Mouse (Mus musculus) gastrocnemius, adult 8-10 months (tissue): Measurements from ENCODE around the gene Scp2d1. TPM values are rescaled to one million over a fixed set of nuclear protein-coding genes. Genes with fewer than 3 reads are reported as not detected.
"Not testable (repeated sequence)": the region's sequence is repeated elsewhere in the genome, so short reads cannot be mapped to it uniquely, and the experiment has no call there.

Source experiments
- DNase-seq, 2 experiments: peaks; one replicate each; pipeline ENCODE4 v3.0.0; 2022; ENCODE audit warnings: low spot score in 2 of 2
- total RNA-seq, 4 experiments: library from RNA; stranded (reverse); gene quantifications; 2 replicates each; pipeline ENCODE4 v1.2.4; 2022

Scp2d1 gene
- total RNA-seq = not detected

GRCm38 (mm10) chr2:144823356-144823755, at the start of gene Scp2d1:
Scp2d1 (plus strand) TSS chr2:144823656.
- not testable (repeated sequence) for DNase-seq

- DNase-seq = no peak
These were observed 48.8 kb upstream of the Scp2d1 start for GRCm38 (mm10) chr2:144774636-144775160.

- no peak for DNase-seq
These were observed 47.8 kb upstream of the Scp2d1 start for GRCm38 (mm10) chr2:144775626-144776025.

- DNase-seq = no peak
These were observed 44.2 kb upstream of the Scp2d1 start for GRCm38 (mm10) chr2:144779263-144779662.

DNA sequence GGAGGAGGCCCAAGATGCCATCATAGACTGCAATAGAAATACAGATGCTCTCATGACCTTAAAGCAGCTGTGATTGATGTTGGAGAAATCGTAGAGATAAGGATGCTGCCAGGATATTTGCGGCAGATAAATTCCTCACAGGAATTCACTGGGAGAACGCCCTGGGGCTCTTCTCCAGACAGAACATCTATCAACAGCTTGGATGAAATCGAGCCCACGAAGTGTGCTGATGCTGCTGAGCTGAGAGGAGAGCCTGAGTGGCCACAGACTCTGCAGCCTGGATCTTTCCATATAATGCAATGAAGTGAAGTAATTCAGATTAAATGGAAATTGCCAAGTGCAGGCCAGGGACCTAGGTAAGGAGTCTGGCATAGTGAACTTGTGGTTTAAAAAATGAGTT, 42.7 kb upstream of the Scp2d1 start:
- DNase-seq = no peak

GRCm38 (mm10) chr2:144781871-144782270, 41.6 kb upstream of the Scp2d1 start:
- DNase-seq = no peak

- DNase-seq = no peak
These were observed 41.0 kb upstream of the Scp2d1 start for GRCm38 (mm10) chr2:144782481-144782880.

GRCm38 (mm10) chr2:144783190-144783589, 40.3 kb upstream of the Scp2d1 start:
- DNase-seq = no peak

DNA sequence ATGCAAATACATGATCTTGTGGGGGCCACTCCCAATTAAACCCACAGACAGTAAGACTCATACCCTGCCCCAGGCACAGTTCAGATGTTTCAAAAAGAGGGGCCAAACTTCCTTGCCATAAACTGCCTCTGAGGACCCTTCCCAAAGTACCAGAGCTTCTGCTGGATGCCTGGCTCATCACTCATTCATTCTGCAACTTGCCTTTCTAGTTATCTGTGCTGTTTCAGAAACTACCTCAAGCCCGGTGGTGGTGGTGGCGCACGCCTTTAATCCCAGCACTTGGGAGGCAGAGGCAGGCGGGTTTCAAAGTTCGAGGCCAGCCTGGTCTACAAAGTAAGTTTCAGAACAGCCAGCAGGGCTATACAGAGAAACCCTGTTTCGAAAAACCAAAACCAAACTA, 39.6 kb upstream of the Scp2d1 start:
- DNase-seq = no peak

GRCm38 (mm10) chr2:144791671-144792294, 31.7 kb upstream of the Scp2d1 start:
- no peak for DNase-seq

DNA sequence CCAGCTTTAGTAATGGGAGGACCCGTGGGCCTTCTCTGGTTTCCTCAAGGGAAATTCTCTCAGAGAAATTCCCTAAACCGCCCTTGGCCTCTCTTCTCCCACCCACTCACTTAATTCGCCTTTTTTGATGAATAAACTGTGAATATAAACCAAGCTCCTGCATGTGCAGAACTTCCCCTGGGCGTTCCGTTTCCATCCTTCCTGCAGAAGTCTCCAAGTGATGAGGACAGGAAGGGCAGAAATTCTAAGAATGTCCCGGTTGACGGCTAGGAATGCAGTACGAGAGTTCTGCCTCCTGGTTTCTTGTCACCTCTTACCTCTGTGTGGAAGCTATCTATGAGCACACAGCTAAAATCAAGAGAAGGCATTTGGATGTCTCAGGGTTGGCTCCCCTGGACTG, 25.9 kb upstream of the Scp2d1 start:
- DNase-seq = no peak

DNA sequence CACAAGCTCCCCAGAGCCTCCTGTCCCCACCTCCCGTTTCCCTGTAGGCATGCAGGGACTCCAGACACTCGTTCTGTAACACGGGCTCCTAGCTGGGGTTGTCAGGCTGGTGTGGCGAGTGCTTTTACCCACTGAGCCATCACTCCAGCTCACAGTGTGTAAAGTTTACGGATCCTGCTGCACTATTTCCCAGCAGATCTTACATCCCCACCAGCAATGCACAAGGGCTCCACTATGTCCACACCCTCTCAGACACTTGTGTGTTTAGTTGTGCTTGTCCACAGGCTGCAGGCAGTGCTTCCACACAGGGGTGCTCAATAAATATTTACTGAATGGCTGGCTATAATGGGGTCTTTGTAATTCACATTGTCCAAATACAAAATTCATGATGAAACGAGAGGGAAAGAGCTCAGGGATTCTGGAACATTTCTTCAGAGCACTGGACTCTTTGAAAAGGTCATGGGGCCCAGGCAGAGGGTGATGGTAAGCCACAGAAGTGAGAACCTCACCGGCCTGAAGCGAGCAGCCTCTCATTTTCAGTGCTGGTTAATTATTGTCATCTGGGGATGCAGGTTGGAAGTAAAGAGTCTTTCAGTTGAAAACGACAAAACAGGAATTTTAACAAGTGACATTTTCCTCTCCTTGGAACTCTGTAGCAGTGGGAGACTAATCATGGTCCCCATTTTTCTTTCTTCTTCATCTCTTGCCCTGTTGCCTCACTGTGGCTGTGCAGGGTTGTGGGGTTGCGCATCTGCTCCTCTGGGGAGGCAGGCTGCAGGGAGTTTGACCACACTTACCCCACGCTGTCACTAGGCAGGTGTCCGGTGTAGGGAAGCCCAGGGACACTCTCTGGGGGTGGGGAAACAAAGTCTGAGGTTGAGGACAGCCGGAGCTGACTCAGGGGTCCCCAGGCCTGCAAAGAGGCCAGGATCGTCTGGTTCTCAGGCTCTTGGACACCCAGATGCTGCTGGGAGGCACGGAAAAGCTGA, 15.4 kb upstream of the Scp2d1 start:
- DNase-seq = no peak

DNA sequence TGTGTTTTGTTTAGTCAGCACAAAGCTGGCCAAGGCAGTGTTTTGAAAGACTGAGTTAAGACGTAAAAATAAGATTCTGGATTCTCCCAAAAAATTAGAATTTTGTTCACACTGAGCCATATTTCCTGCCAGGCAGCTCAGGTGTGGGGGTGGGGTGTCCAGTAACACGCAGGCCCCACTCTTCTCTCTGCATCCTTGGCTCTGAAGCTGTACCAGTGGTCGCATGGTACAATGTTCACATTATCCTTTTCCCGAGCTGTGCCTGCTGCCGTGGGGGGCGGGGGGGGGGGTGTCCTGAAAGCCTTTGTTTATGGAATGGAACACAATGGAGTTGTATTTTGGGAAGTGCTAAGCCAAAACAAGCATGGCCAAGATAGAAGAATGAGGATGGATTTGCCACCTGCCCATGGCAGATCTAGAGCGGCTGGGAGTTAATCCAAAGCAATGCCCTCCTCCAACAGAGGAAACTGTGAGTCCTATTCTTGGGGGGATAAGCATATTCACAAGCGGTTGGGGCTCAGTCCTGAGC, 5.1 kb downstream of the Scp2d1 start:
- no peak for DNase-seq

- DNase-seq = no peak
These were observed 13.3 kb downstream of the Scp2d1 start for GRCm38 (mm10) chr2:144836667-144837311.

- no peak for DNase-seq
These were observed 13.8 kb downstream of the Scp2d1 start for GRCm38 (mm10) chr2:144837312-144837679.

DNA sequence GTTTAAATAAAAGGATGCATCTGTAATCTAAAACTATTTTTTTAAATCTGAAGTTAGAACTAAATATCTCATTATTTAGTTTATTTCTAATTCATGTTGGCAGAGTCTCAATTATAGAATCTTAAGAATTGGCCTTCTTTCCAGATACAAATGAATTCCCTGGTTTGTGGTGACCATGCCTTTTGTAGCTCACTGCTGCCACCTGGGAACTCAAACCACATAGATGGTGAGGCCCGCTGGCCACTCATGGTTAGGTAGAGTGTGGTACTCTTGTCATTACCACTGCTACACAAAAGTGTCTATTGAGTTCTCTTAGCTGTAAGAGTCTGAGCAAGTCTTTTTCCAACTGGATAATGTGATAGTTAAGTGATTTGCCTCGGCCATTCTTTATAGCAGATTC, 45.4 kb downstream of the Scp2d1 start:
- DNase-seq = no peak

Other genes starting within 250 kb of the Scp2d1 start
- gene Smim26, start 229.6 kb upstream of the Scp2d1 start, total RNA-seq = 100 to 1,000 TPM in 2 of 4 experiments, 10 to 100 TPM in 2; 94.1 to 102 (median 99.2) TPM
- 10 to 100 TPM; 13.1 to 16.1 (median 15.2) TPM for gene Dtd1, start 223.8 kb upstream of the Scp2d1 start, total RNA-seq